Mouse (Mus musculus): Measurements from ENCODE around the gene Lypla2. TPM values are rescaled to one million over a fixed set of nuclear protein-coding genes. Genes with fewer than 3 reads are reported as not detected.
A peak's percentile ranks its signal among the peaks of the same experiment; 100 is the strongest.

Gene Lypla2
- polyA plus RNA-seq, 1 experiment from 2014 or later: 229 TPM

GRCm38 (mm10) chr4:135995118-135995517 lies 22.7 kb upstream of the Lypla2 start:
- H3K27me3 ChIP-seq (replicated peaks; ENCODE audit: control insufficient read depth, insufficient read depth, low read length): no peaks in the 10 kb centered on the region
- WGBS: 89% methylated on average over 4 of the region's 4 CpGs
- no peak for ATAC-seq
- no peak overlapping the region for H3K27ac ChIP-seq (ENCODE audit: low read depth, low read length)
- no peaks in the 10 kb centered on the region for H3K36me3 ChIP-seq (ENCODE audit: control insufficient read depth, insufficient read depth, low read length)
- H3K9ac ChIP-seq (ENCODE audit: low read depth, low read length): no peak overlapping the region
- H3K4me1 ChIP-seq (ENCODE audit: control insufficient read depth, insufficient read depth, low read depth, low read length): no peaks in the 10 kb centered on the region
- H3K4me2 ChIP-seq (ENCODE audit: low read length): no peak overlapping the region
- H3K4me3 ChIP-seq (ENCODE audit: low read length): no peak overlapping the region
- H3K9me3 ChIP-seq (ENCODE audit: control insufficient read depth, low read length): peaks cover 3% of the 10 kb centered on the region

GRCm38 (mm10) chr4:135993941-135994340 lies 21.5 kb upstream of the Lypla2 start:
- H3K9me3 ChIP-seq (ENCODE audit: control insufficient read depth, low read length): peaks cover 3% of the 10 kb centered on the region
- H3K4me3 ChIP-seq (ENCODE audit: low read length): no peak overlapping the region
- H3K9ac ChIP-seq (ENCODE audit: low read depth, low read length): no peak overlapping the region
- no peak overlapping the region for H3K4me2 ChIP-seq (ENCODE audit: low read length)
- WGBS: 96% methylated on average over 6 of the region's 6 CpGs
- no peaks in the 10 kb centered on the region for H3K27me3 ChIP-seq (replicated peaks; ENCODE audit: control insufficient read depth, insufficient read depth, low read length)
- H3K4me1 ChIP-seq (ENCODE audit: control insufficient read depth, insufficient read depth, low read depth, low read length): no peaks in the 10 kb centered on the region
- ATAC-seq: no peak
- H3K27ac ChIP-seq (ENCODE audit: low read depth, low read length): no peak overlapping the region
- H3K36me3 ChIP-seq (ENCODE audit: control insufficient read depth, insufficient read depth, low read length): no peaks in the 10 kb centered on the region

- WGBS: 62% methylated on average over 9 of the region's 9 CpGs
- H3K9ac ChIP-seq (ENCODE audit: low read depth, low read length): peak overlapping the region; percentile 97
- peak overlapping the region; percentile 95 for H3K4me3 ChIP-seq (ENCODE audit: low read length)
- H3K4me1 ChIP-seq (ENCODE audit: control insufficient read depth, insufficient read depth, low read depth, low read length): peaks cover 12% of the 10 kb centered on the region
- H3K9me3 ChIP-seq (ENCODE audit: control insufficient read depth, low read length): no peaks in the 10 kb centered on the region
- peak overlapping the region; percentile 94 for H3K4me2 ChIP-seq (ENCODE audit: low read length)
- peaks cover 13% of the 10 kb centered on the region for H3K36me3 ChIP-seq (ENCODE audit: control insufficient read depth, insufficient read depth, low read length)
- no peaks in the 10 kb centered on the region for H3K27me3 ChIP-seq (replicated peaks; ENCODE audit: control insufficient read depth, insufficient read depth, low read length)
- H3K27ac ChIP-seq (ENCODE audit: low read depth, low read length): peak overlapping the region; percentile 92
- ATAC-seq: no peak
These were observed 15.3 kb upstream of the Lypla2 start for GRCm38 (mm10) chr4:135987714-135988113.

- peak; percentile 93 for ATAC-seq
- peak within 1 kb of the TSS; percentile 97 for H3K9ac ChIP-seq (ENCODE audit: low read depth, low read length)
- under 1% methylated on average over 79 of the region's 81 CpGs for WGBS
These were observed 14.7 kb upstream of the Lypla2 start, which contains the start of gene Pithd1 for GRCm38 (mm10) chr4:135986943-135987710. Gene Pithd1 (minus strand): TSS chr4:135987264.

GRCm38 (mm10) chr4:135986301-135986942 lies 14.0 kb upstream of the Lypla2 start:
- H3K27ac ChIP-seq (ENCODE audit: low read depth, low read length): peak overlapping the region; percentile 62
- H3K27me3 ChIP-seq (replicated peaks; ENCODE audit: control insufficient read depth, insufficient read depth, low read length): no peaks in the 10 kb centered on the region
- 0 out of 2 replicates have a peak, but pooled peaks have one; percentile 12 for ATAC-seq
- peak overlapping the region; percentile 94 for H3K4me2 ChIP-seq (ENCODE audit: low read length)
- WGBS: 4% methylated on average over 23 of the region's 23 CpGs
- H3K9me3 ChIP-seq (ENCODE audit: control insufficient read depth, low read length): no peaks in the 10 kb centered on the region
- peak overlapping the region; percentile 97 for H3K9ac ChIP-seq (ENCODE audit: low read depth, low read length)
- H3K4me1 ChIP-seq (ENCODE audit: control insufficient read depth, insufficient read depth, low read depth, low read length): peaks cover 12% of the 10 kb centered on the region
- H3K36me3 ChIP-seq (ENCODE audit: control insufficient read depth, insufficient read depth, low read length): peaks cover 13% of the 10 kb centered on the region
- peak overlapping the region; percentile 95 for H3K4me3 ChIP-seq (ENCODE audit: low read length)

More at GRCm38 (mm10) chr4:135986943-135987710, 14.7 kb upstream of the Lypla2 start, which contains the start of gene Pithd1:
- H3K36me3 ChIP-seq (ENCODE audit: control insufficient read depth, insufficient read depth, low read length): peaks cover 13% of the 10 kb centered on the region
- H3K4me1 ChIP-seq (ENCODE audit: control insufficient read depth, insufficient read depth, low read depth, low read length): peaks cover 12% of the 10 kb centered on the region
- H3K9me3 ChIP-seq (ENCODE audit: control insufficient read depth, low read length): no peaks in the 10 kb centered on the region
- H3K27me3 ChIP-seq (replicated peaks; ENCODE audit: control insufficient read depth, insufficient read depth, low read length): no peaks in the 10 kb centered on the region
- H3K4me3 ChIP-seq (ENCODE audit: low read length): peak within 1 kb of the TSS; percentile 95
- H3K4me2 ChIP-seq (ENCODE audit: low read length): peak within 1 kb of the TSS; percentile 94
- H3K27ac ChIP-seq (ENCODE audit: low read depth, low read length): peak within 1 kb of the TSS; percentile 92

- H3K4me1 ChIP-seq (ENCODE audit: control insufficient read depth, insufficient read depth, low read depth, low read length): peaks cover 12% of the 10 kb centered on the region
- peaks cover 15% of the 10 kb centered on the region for H3K36me3 ChIP-seq (ENCODE audit: control insufficient read depth, insufficient read depth, low read length)
- ATAC-seq: no peak
- H3K27ac ChIP-seq (ENCODE audit: low read depth, low read length): no peak overlapping the region
- H3K9ac ChIP-seq (ENCODE audit: low read depth, low read length): no peak overlapping the region
- H3K4me3 ChIP-seq (ENCODE audit: low read length): peak overlapping the region; percentile 95
- WGBS: 94% methylated on average over 7 of the region's 7 CpGs
- no peaks in the 10 kb centered on the region for H3K9me3 ChIP-seq (ENCODE audit: control insufficient read depth, low read length)
- H3K4me2 ChIP-seq (ENCODE audit: low read length): peak overlapping the region; percentile 94
- no peaks in the 10 kb centered on the region for H3K27me3 ChIP-seq (replicated peaks; ENCODE audit: control insufficient read depth, insufficient read depth, low read length)
These were observed 13.3 kb upstream of the Lypla2 start for GRCm38 (mm10) chr4:135985769-135986168.

- H3K9ac ChIP-seq (ENCODE audit: low read depth, low read length): no peak overlapping the region
- peaks cover 15% of the 10 kb centered on the region for H3K36me3 ChIP-seq (ENCODE audit: control insufficient read depth, insufficient read depth, low read length)
- H3K4me2 ChIP-seq (ENCODE audit: low read length): no peak overlapping the region
- WGBS: 94% methylated on average over 5 of the region's 5 CpGs
- H3K9me3 ChIP-seq (ENCODE audit: control insufficient read depth, low read length): no peaks in the 10 kb centered on the region
- H3K4me3 ChIP-seq (ENCODE audit: low read length): no peak overlapping the region
- H3K27ac ChIP-seq (ENCODE audit: low read depth, low read length): no peak overlapping the region
- H3K4me1 ChIP-seq (ENCODE audit: control insufficient read depth, insufficient read depth, low read depth, low read length): peaks cover 12% of the 10 kb centered on the region
- no peak for ATAC-seq
- H3K27me3 ChIP-seq (replicated peaks; ENCODE audit: control insufficient read depth, insufficient read depth, low read length): no peaks in the 10 kb centered on the region
These were observed 12.8 kb upstream of the Lypla2 start for GRCm38 (mm10) chr4:135985193-135985592.

GRCm38 (mm10) chr4:135984556-135984955 lies 12.1 kb upstream of the Lypla2 start:
- peaks cover 12% of the 10 kb centered on the region for H3K4me1 ChIP-seq (ENCODE audit: control insufficient read depth, insufficient read depth, low read depth, low read length)
- no peak for ATAC-seq
- H3K27me3 ChIP-seq (replicated peaks; ENCODE audit: control insufficient read depth, insufficient read depth, low read length): no peaks in the 10 kb centered on the region
- H3K36me3 ChIP-seq (ENCODE audit: control insufficient read depth, insufficient read depth, low read length): peaks cover 15% of the 10 kb centered on the region
- WGBS: 93% methylated on average over 5 of the region's 5 CpGs
- H3K9ac ChIP-seq (ENCODE audit: low read depth, low read length): no peak overlapping the region
- H3K4me3 ChIP-seq (ENCODE audit: low read length): no peak overlapping the region
- H3K9me3 ChIP-seq (ENCODE audit: control insufficient read depth, low read length): no peaks in the 10 kb centered on the region
- no peak overlapping the region for H3K4me2 ChIP-seq (ENCODE audit: low read length)
- H3K27ac ChIP-seq (ENCODE audit: low read depth, low read length): no peak overlapping the region

- Histone ChIP-seq H3K4me1 (ENCODE audit: control insufficient read depth, insufficient read depth, low read depth, low read length) (peaks cover 8% of the 10 kb centered on the region), H3K27me3 (replicated peaks; ENCODE audit: control insufficient read depth, insufficient read depth, low read length) (no peaks in the 10 kb centered on the region), H3K9me3 (ENCODE audit: control insufficient read depth, low read length) (no peaks in the 10 kb centered on the region), H3K36me3 (ENCODE audit: control insufficient read depth, insufficient read depth, low read length) (peaks cover 22% of the 10 kb centered on the region), H3K4me3 (ENCODE audit: low read length) (no peak overlapping the region), H3K9ac (ENCODE audit: low read depth, low read length) (no peak overlapping the region), H3K27ac (ENCODE audit: low read depth, low read length) (no peak overlapping the region), H3K4me2 (ENCODE audit: low read length) (no peak overlapping the region)
- WGBS: 71% methylated on average over 7 of the region's 7 CpGs
- no peak for ATAC-seq
These were observed 9.2 kb upstream of the Lypla2 start for GRCm38 (mm10) chr4:135981524-135982063.
